Mouse (Mus musculus): ENCODE data around the gene Ghr. TPM values are rescaled to one million over a fixed set of nuclear protein-coding genes. Genes with fewer than 3 reads are reported as not detected.

The Ghr gene
- polyA plus RNA-seq, 1 experiment from 2014 or later = 21.0 TPM

DNA sequence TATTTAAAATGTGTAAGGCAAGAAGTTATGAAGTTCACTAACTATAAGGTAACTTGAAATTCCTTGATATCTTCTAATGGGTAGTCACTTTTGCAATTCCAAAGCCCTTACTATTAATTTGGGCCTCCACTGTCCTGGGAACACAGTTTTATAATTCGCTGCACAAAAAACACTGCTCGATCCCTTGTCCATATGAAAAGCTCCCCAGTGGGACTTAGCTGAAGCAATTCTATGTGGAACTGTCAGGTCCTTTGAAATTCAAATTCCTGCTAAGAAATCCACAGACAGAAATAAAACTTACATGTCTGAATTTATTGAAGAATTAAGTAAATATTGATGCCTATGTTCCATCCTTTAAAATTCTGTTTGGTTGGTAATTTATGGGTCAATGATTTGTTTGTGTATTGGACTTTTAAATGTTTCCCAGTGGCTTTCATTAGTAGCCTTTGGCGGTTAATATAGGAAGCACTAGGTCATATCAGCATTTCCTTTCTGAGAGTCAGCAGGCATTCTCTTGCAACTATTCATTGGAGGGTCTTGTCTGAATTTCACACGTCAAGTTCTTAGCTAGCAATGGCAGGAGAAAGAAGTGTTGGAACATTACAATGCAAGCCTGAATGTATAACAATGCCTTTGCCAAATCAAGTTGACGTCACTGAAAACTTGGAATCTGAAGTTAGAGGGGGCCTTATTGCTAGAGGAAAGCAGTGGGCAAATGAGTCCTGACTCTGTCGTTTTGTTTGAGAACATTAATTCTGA, 233.8 kb downstream of the Ghr start:
- Histone ChIP-seq H3K27ac (ENCODE audit: low read depth, low read length) (no peak overlapping the region), H3K4me3 (ENCODE audit: low read depth, low read length) (no peak overlapping the region), H3K4me2 (replicated peaks; ENCODE audit: low read depth, low read length) (no peak overlapping the region), H3K27me3 (ENCODE audit: control insufficient read depth, insufficient read depth, low read length) (no peaks in the 10 kb centered on the region), H3K4me1 (replicated peaks; ENCODE audit: control insufficient read depth, insufficient read depth, low read length) (no peaks in the 10 kb centered on the region), H3K9me3 (ENCODE audit: control insufficient read depth, low read length) (no peaks in the 10 kb centered on the region), H3K9ac (ENCODE audit: low read depth, low read length) (no peak overlapping the region), H3K36me3 (ENCODE audit: control insufficient read depth, insufficient read depth, low read length) (no peaks in the 10 kb centered on the region)
- ATAC-seq (ENCODE audit: low FRiP score) (peak; percentile 43; the same call in 1 of the 2 replicates), DNase-seq (ENCODE audit: low spot score) (no peak)
- WGBS = 51% methylated on average over 6 of the region's 6 CpGs

DNA sequence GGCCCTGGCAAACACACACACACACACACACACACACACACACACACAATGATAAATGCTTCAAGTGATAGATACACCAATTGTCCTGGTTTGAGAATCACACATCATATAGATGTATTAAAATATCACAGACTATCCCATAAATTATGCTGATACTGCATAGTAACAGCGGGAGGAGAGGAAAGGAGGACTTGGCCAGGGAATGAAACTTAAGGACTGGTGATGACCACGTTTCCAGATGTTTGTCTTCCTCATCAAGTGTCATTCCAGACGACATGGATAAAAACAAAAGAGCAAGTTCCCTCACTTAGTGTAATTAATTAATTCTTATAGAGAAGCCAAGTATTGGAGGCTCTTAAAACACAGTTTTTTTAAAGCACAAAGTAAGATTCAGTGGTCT, 236.6 kb downstream of the Ghr start:
- H3K9me3 ChIP-seq (ENCODE audit: control insufficient read depth, low read length) = no peaks in the 10 kb centered on the region
- H3K36me3 ChIP-seq (ENCODE audit: control insufficient read depth, insufficient read depth, low read length) = no peaks in the 10 kb centered on the region
- no peak overlapping the region for H3K9ac ChIP-seq (ENCODE audit: low read depth, low read length)
- no peak overlapping the region for H3K4me2 ChIP-seq (replicated peaks; ENCODE audit: low read depth, low read length)
- H3K4me3 ChIP-seq (ENCODE audit: low read depth, low read length) = no peak overlapping the region
- 79% methylated on average over 3 of the region's 3 CpGs for WGBS
- no peaks in the 10 kb centered on the region for H3K27me3 ChIP-seq (ENCODE audit: control insufficient read depth, insufficient read depth, low read length)
- ATAC-seq (ENCODE audit: low FRiP score) (no peak), DNase-seq (ENCODE audit: low spot score) (no peak)
- no peaks in the 10 kb centered on the region for H3K4me1 ChIP-seq (replicated peaks; ENCODE audit: control insufficient read depth, insufficient read depth, low read length)
- no peak overlapping the region for H3K27ac ChIP-seq (ENCODE audit: low read depth, low read length)

DNA sequence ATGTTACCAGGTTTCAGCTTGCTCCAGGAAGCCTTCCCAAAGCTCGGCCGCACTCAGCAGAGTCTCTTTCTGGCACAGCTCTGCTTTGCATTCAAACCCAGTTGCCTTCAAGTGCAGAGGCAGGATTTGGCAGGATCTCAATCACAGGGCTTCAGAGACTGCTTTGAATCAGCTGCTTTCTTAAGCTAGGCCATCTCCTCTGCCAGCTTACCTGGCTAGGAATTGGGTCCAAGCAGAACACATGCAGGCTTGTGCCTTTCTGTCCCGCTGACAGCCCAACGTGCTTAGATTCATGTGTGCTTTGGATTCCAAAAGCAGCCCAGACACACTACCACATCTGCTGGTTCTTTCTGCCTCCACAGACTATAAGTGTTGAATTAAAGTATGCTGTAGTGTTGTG, 238.7 kb downstream of the Ghr start:
- Histone ChIP-seq H3K4me1 (replicated peaks; ENCODE audit: control insufficient read depth, insufficient read depth, low read length) (no peaks in the 10 kb centered on the region), H3K4me2 (replicated peaks; ENCODE audit: low read depth, low read length) (no peak overlapping the region), H3K27me3 (ENCODE audit: control insufficient read depth, insufficient read depth, low read length) (no peaks in the 10 kb centered on the region), H3K9me3 (ENCODE audit: control insufficient read depth, low read length) (no peaks in the 10 kb centered on the region), H3K27ac (ENCODE audit: low read depth, low read length) (no peak overlapping the region), H3K4me3 (ENCODE audit: low read depth, low read length) (no peak overlapping the region), H3K36me3 (ENCODE audit: control insufficient read depth, insufficient read depth, low read length) (no peaks in the 10 kb centered on the region), H3K9ac (ENCODE audit: low read depth, low read length) (no peak overlapping the region)
- DNase-seq (ENCODE audit: low spot score) = no peak
- ATAC-seq (ENCODE audit: low FRiP score) = no peak
- 85% methylated on average over 4 of the region's 4 CpGs for WGBS

DNA sequence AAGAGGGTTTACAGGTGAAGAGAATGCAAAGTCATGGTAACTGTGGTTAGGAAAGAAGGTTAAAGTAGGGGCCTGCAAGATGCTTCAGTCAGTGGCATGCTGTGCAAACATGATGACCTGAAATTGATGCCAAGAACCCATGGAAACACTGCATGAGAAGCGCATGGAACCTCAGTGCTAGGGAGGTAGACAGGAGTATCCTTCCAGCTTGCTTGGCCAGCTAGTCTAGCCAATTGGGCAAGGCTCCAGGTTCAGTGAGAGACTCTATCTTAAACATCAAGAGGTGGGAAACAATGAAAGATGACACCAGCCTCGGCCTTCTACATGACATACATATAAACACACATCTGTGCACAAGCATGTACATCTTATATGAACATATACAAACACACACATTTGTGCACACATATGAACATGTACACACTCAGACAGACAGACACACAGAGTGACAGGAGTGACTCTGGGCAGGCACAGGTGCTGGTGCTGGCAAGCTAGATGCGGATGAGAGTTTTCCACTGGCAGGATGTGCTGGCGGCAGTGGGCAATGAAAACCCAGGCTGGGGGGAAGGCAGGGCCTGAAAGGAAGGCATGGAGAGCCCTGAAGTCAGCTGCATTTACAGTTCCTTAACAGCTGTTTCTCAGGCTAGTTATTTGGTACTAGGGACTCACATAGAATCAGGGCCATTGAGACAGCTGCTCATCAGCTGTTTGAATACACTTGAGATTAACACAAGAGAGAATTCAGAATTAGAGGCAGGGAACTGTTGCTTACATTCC, 241.3 kb downstream of the Ghr start:
- Histone ChIP-seq H3K4me2 (replicated peaks; ENCODE audit: low read depth, low read length) (no peak overlapping the region), H3K9me3 (ENCODE audit: control insufficient read depth, low read length) (no peaks in the 10 kb centered on the region), H3K4me3 (ENCODE audit: low read depth, low read length) (no peak overlapping the region), H3K27ac (ENCODE audit: low read depth, low read length) (no peak overlapping the region), H3K9ac (ENCODE audit: low read depth, low read length) (no peak overlapping the region), H3K27me3 (ENCODE audit: control insufficient read depth, insufficient read depth, low read length) (no peaks in the 10 kb centered on the region), H3K36me3 (ENCODE audit: control insufficient read depth, insufficient read depth, low read length) (no peaks in the 10 kb centered on the region), H3K4me1 (replicated peaks; ENCODE audit: control insufficient read depth, insufficient read depth, low read length) (no peaks in the 10 kb centered on the region)
- 85% methylated on average over 4 of the region's 4 CpGs for WGBS
- DNase-seq (ENCODE audit: low spot score) (no peak), ATAC-seq (ENCODE audit: low FRiP score) (no peak)

DNA sequence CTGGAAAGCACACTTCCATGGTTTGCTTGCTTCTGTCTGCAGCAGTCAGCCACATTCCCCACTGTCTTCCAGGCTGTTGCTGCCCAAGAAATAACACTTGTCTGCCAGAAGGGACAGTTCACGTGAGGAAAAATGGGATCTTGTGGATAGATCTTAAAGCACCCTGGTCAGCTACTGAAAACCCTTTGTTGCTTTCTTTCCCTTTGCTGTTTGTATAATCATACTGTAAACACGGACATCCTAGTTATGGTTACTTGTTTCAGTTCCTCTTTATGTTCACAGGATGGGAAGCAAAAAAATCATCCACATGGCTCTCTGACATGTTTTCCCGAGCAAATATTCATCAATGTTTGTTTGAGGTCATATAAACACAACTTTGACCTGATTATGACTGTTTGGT, 243.4 kb downstream of the Ghr start:
- 79% methylated on average over 3 of the region's 3 CpGs for WGBS
- Histone ChIP-seq H3K4me1 (replicated peaks; ENCODE audit: control insufficient read depth, insufficient read depth, low read length) (no peaks in the 10 kb centered on the region), H3K4me3 (ENCODE audit: low read depth, low read length) (no peak overlapping the region), H3K9ac (ENCODE audit: low read depth, low read length) (no peak overlapping the region), H3K4me2 (replicated peaks; ENCODE audit: low read depth, low read length) (no peak overlapping the region), H3K27ac (ENCODE audit: low read depth, low read length) (no peak overlapping the region), H3K27me3 (ENCODE audit: control insufficient read depth, insufficient read depth, low read length) (no peaks in the 10 kb centered on the region), H3K36me3 (ENCODE audit: control insufficient read depth, insufficient read depth, low read length) (no peaks in the 10 kb centered on the region), H3K9me3 (ENCODE audit: control insufficient read depth, low read length) (no peaks in the 10 kb centered on the region)
- ATAC-seq (ENCODE audit: low FRiP score) = no peak
- no peak for DNase-seq (ENCODE audit: low spot score)

DNA sequence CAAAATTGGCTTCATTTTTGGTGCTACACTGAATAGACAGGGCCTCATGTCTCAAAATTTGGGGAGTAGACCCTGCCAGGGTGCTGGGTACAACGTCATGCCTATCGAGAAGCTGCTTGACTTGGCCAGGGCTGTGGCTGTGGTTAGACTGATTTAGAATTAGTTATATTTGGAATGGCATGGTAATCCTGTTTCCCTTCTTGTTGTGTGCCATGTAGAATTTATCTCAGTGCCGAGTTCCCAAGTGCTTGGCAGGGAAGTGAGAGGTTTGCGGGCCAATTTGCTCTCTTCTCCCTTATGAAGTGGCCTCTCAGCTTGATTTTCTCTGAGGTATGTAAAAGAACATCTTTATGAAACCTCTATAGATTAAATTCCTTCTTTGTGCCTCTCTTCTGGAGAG, 250.8 kb downstream of the Ghr start:
- H3K9me3 ChIP-seq (ENCODE audit: control insufficient read depth, low read length) = no peaks in the 10 kb centered on the region
- H3K36me3 ChIP-seq (ENCODE audit: control insufficient read depth, insufficient read depth, low read length) = no peaks in the 10 kb centered on the region
- no peak overlapping the region for H3K27ac ChIP-seq (ENCODE audit: low read depth, low read length)
- no peak overlapping the region for H3K9ac ChIP-seq (ENCODE audit: low read depth, low read length)
- DNase-seq (ENCODE audit: low spot score) (no peak), ATAC-seq (ENCODE audit: low FRiP score) (no peak)
- H3K4me3 ChIP-seq (ENCODE audit: low read depth, low read length) = no peak overlapping the region
- no peaks in the 10 kb centered on the region for H3K4me1 ChIP-seq (replicated peaks; ENCODE audit: control insufficient read depth, insufficient read depth, low read length)
- no peak overlapping the region for H3K4me2 ChIP-seq (replicated peaks; ENCODE audit: low read depth, low read length)
- no peaks in the 10 kb centered on the region for H3K27me3 ChIP-seq (ENCODE audit: control insufficient read depth, insufficient read depth, low read length)
- WGBS = 94% methylated on average over 4 of the region's 4 CpGs

DNA sequence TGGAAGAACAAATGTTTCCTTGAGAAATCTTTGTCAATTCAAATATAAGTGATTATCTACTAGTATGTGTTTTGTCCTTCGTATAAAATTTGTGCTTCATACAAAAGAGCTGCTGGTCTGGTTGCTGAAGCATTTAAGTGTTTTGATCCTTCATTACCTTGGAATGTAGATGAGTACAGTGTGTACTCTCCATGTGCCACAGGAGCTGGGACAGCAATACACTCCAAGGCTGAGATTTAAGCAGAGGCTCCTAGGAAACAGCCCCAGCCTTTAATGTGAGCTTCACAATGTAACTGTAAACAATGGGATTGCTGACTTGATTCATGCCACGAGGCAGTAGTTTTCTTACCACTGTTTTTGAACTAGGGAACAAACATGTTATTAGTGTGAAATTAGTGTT, 251.5 kb downstream of the Ghr start:
- no peaks in the 10 kb centered on the region for H3K36me3 ChIP-seq (ENCODE audit: control insufficient read depth, insufficient read depth, low read length)
- WGBS = 79% methylated on average over 2 of the region's 2 CpGs
- no peak for DNase-seq (ENCODE audit: low spot score)
- H3K27ac ChIP-seq (ENCODE audit: low read depth, low read length) = no peak overlapping the region
- no peak for ATAC-seq (ENCODE audit: low FRiP score)
- H3K4me1 ChIP-seq (replicated peaks; ENCODE audit: control insufficient read depth, insufficient read depth, low read length) = no peaks in the 10 kb centered on the region
- no peak overlapping the region for H3K4me2 ChIP-seq (replicated peaks; ENCODE audit: low read depth, low read length)
- H3K4me3 ChIP-seq (ENCODE audit: low read depth, low read length) = no peak overlapping the region
- no peaks in the 10 kb centered on the region for H3K9me3 ChIP-seq (ENCODE audit: control insufficient read depth, low read length)
- no peak overlapping the region for H3K9ac ChIP-seq (ENCODE audit: low read depth, low read length)
- no peaks in the 10 kb centered on the region for H3K27me3 ChIP-seq (ENCODE audit: control insufficient read depth, insufficient read depth, low read length)

DNA sequence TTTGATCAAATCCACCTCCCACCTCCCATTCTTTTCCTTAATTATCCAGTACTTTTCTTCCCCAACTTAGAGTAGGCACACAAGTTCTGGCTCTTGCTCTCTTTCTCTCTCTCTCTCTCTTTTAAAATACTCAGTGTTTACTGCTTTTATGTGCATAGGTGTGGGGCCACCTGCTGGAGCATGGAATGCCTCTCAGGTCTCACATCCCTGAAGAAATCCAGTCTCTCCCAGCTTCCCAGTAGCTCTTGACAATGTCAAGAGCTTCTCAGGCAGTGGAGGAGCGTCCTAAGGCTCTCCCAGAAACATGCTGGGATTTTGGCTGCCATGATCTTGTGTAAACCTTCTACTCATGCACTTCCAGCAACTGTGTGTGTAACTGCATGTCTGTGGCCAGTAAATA, 253.0 kb downstream of the Ghr start:
- ATAC-seq (ENCODE audit: low FRiP score) (no peak), DNase-seq (ENCODE audit: low spot score) (no peak)
- H3K9me3 ChIP-seq (ENCODE audit: control insufficient read depth, low read length) = no peaks in the 10 kb centered on the region
- WGBS = 75% methylated on average over 1 of the region's 1 CpGs
- H3K27ac ChIP-seq (ENCODE audit: low read depth, low read length) = no peak overlapping the region
- H3K27me3 ChIP-seq (ENCODE audit: control insufficient read depth, insufficient read depth, low read length) = no peaks in the 10 kb centered on the region
- H3K9ac ChIP-seq (ENCODE audit: low read depth, low read length) = no peak overlapping the region
- no peak overlapping the region for H3K4me3 ChIP-seq (ENCODE audit: low read depth, low read length)
- H3K4me1 ChIP-seq (replicated peaks; ENCODE audit: control insufficient read depth, insufficient read depth, low read length) = no peaks in the 10 kb centered on the region
- H3K36me3 ChIP-seq (ENCODE audit: control insufficient read depth, insufficient read depth, low read length) = no peaks in the 10 kb centered on the region
- no peak overlapping the region for H3K4me2 ChIP-seq (replicated peaks; ENCODE audit: low read depth, low read length)

DNA sequence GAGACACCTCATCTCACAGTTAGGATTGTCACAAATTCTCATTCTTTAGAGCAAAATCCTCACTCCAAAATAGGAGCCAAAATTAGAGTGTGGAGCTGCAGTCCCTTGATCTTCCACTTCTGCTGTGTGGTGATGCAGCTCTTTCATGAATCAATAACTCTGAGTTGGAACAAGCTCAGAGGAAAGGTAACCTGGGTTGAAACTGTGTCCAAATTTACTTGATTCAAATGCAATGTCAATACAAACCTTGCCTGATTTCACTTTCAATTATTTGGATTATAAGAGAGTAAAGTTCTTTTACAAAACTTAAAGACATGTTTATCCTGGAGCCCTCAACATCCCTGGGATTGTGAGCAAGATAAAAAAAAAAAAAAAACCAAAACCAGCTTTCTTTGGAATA, 260.3 kb downstream of the Ghr start:
- H3K27ac ChIP-seq (ENCODE audit: low read depth, low read length) = no peak overlapping the region
- H3K27me3 ChIP-seq (ENCODE audit: control insufficient read depth, insufficient read depth, low read length) = no peaks in the 10 kb centered on the region
- no peak for DNase-seq (ENCODE audit: low spot score)
- H3K9ac ChIP-seq (ENCODE audit: low read depth, low read length) = no peak overlapping the region
- ATAC-seq (ENCODE audit: low FRiP score) = no peak
- H3K9me3 ChIP-seq (ENCODE audit: control insufficient read depth, low read length) = no peaks in the 10 kb centered on the region
- H3K4me2 ChIP-seq (replicated peaks; ENCODE audit: low read depth, low read length) = no peak overlapping the region
- no peaks in the 10 kb centered on the region for H3K4me1 ChIP-seq (replicated peaks; ENCODE audit: control insufficient read depth, insufficient read depth, low read length)
- H3K36me3 ChIP-seq (ENCODE audit: control insufficient read depth, insufficient read depth, low read length) = no peaks in the 10 kb centered on the region
- no peak overlapping the region for H3K4me3 ChIP-seq (ENCODE audit: low read depth, low read length)
